In genomic region chr10:91123281-91123827, GRCm38 (mm10) we compare ENCODE assay signal across 8 mouse cellular contexts. TPM values are rescaled to one million over a fixed set of nuclear protein-coding genes. Genes with fewer than 3 reads are reported as not detected.
DNase-seq lines count a peak whose midpoint lies in the region; ATAC-seq and TF ChIP-seq lines count a peak whose summit lies in the region.

No protein-coding gene starts in this region.

- H3K4me3 ChIP-seq in bone marrow, adult 2 months (replicated peaks; ENCODE audit: control insufficient read depth, low read depth, low read length): peak overlapping the region; percentile 99
- H3K4me3 ChIP-seq in forebrain, postnatal 0 days (ENCODE audit: low read depth, low read length): peak overlapping the region; percentile 99
- peak overlapping the region; percentile 81 for H3K4me3 ChIP-seq in hindbrain, embryonic 15.5 days
- H3K4me3 ChIP-seq in liver, embryonic 15.5 days (replicated peaks): peak overlapping the region; percentile 78

- intact Hi-C loops in left cerebral cortex, postnatal 4 days (cut with DNase I): no loop called here

- TF ChIP-seq POLR2A in bone marrow, adult 2 months (IDR thresholded peaks at IDR 0.05; ENCODE audit: borderline replicate concordance, control insufficient read depth, low read depth, low read length): peak; percentile 48; the same call in 1 of the 2 replicates

- H3K9me3 ChIP-seq in forebrain, postnatal 0 days (ENCODE audit: low read length): no peaks in the 10 kb centered on the region
- H3K9me3 ChIP-seq in hindbrain, embryonic 15.5 days: no peaks in the 10 kb centered on the region
- no peaks in the 10 kb centered on the region for H3K9me3 ChIP-seq in liver, embryonic 15.5 days (replicated peaks)

- H3K27me3 ChIP-seq in forebrain, postnatal 0 days (ENCODE audit: insufficient read depth, low read length): no peaks in the 10 kb centered on the region
- no peaks in the 10 kb centered on the region for H3K27me3 ChIP-seq in hindbrain, embryonic 15.5 days
- H3K27me3 ChIP-seq in liver, embryonic 15.5 days: no peaks in the 10 kb centered on the region

- DNase-seq in left cerebral cortex, postnatal 4 days: peak; percentile 29
- DNase-seq in left cerebral cortex, adult 9 months (ENCODE audit: low spot score in 2 of 2): no peak
- peak; percentile 6 for DNase-seq in forebrain, postnatal 0 days
- DNase-seq in neural tube, embryonic 10.5 days (ENCODE audit: extremely low spot score, low spot score): peak; percentile 52
- DNase-seq in testis, postnatal 14 days (ENCODE audit: low spot score): no peak

- no peak for TF ChIP-seq CTCF in bone marrow, adult 2 months (IDR thresholded peaks at IDR 0.05; ENCODE audit: control insufficient read depth, insufficient read depth, low read length)
- TF ChIP-seq CTCF in forebrain, postnatal 0 days (IDR thresholded peaks at IDR 0.05; ENCODE audit: low read depth): no peak

- no peaks in the 10 kb centered on the region; the same call in 1 of the 2 replicates for H3K4me1 ChIP-seq in bone marrow, adult 2 months (ENCODE audit: control insufficient read depth, insufficient read depth, low read length)
- 0 out of 2 replicates have a peak, but pooled peaks cover 3% of the 10 kb centered on the region for H3K4me1 ChIP-seq in forebrain, postnatal 0 days (ENCODE audit: insufficient read depth)
- peaks cover 21% of the 10 kb centered on the region for H3K4me1 ChIP-seq in hindbrain, embryonic 15.5 days (replicated peaks)
- H3K4me1 ChIP-seq in liver, embryonic 15.5 days (replicated peaks): peaks cover 29% of the 10 kb centered on the region

- WGBS in bone marrow, adult 2 months: under 1% methylated on average over 43 of the region's 44 CpGs
- WGBS in forebrain, postnatal 0 days: under 1% methylated on average over 42 of the region's 44 CpGs
- WGBS in hindbrain, embryonic 15.5 days: under 1% methylated on average over 44 of the region's 44 CpGs
- under 1% methylated on average over 44 of the region's 44 CpGs for WGBS in liver, embryonic 15.5 days (ENCODE audit: insufficient replicate concordance)

- H3K4me2 ChIP-seq in forebrain, postnatal 0 days (ENCODE audit: low read depth): peak overlapping the region; percentile 94
- peak overlapping the region; percentile 84 for H3K4me2 ChIP-seq in hindbrain, embryonic 15.5 days
- peak overlapping the region; percentile 70 for H3K4me2 ChIP-seq in liver, embryonic 15.5 days

- peaks cover 20% of the 10 kb centered on the region for H3K36me3 ChIP-seq in forebrain, postnatal 0 days (ENCODE audit: insufficient read depth)
- peaks cover 33% of the 10 kb centered on the region for H3K36me3 ChIP-seq in hindbrain, embryonic 15.5 days
- H3K36me3 ChIP-seq in liver, embryonic 15.5 days (replicated peaks): peaks cover 35% of the 10 kb centered on the region

- H3K27ac ChIP-seq in bone marrow, adult 2 months (ENCODE audit: control insufficient read depth, insufficient read depth, low read depth, low read length, poor library complexity): peak overlapping the region; percentile 98
- peak overlapping the region; percentile 91 for H3K27ac ChIP-seq in forebrain, postnatal 0 days (ENCODE audit: low read depth, low read length)
- H3K27ac ChIP-seq in hindbrain, embryonic 15.5 days (replicated peaks): peak overlapping the region; percentile 91
- peak overlapping the region; percentile 93 for H3K27ac ChIP-seq in liver, embryonic 15.5 days (replicated peaks)

- H3K9ac ChIP-seq in forebrain, postnatal 0 days: peak overlapping the region; percentile 100
- peak overlapping the region; percentile 84 for H3K9ac ChIP-seq in hindbrain, embryonic 15.5 days
- peak overlapping the region; percentile 92 for H3K9ac ChIP-seq in liver, embryonic 15.5 days

- no peak; the same call in 1 of the 2 replicates for ATAC-seq in forebrain, postnatal 0 days
- no peak; the same call in 1 of the 2 replicates for ATAC-seq in hindbrain, embryonic 15.5 days (ENCODE audit: low FRiP score, low read depth)
- peak; percentile 67 for ATAC-seq in liver, embryonic 15.5 days (ENCODE audit: insufficient read depth)

RNA-seq across cellular contexts. Expression of gene Slc25a3, which starts 0.5 kb away (rescaled TPM):
- 100 to 1,000 TPM; 388 to 413 TPM for total RNA-seq in left cerebral cortex, postnatal 4 days (2021)
- polyA plus RNA-seq in bone marrow, adult 2 months (2011; ENCODE audit: insufficient read depth, insufficient read length, low replicate concordance, missing spikeins): 177 and 223 TPM in 2 replicates
- 321 and 336 TPM in 2 replicates for total RNA-seq in forebrain, postnatal 0 days (2014; rRNA removed)
- polyA plus RNA-seq in forebrain, postnatal 0 days (2015; fragmentation: Nextera tagmentation; extraction: Ambion mirVana): 529 and 607 TPM in 2 replicates
- polyA plus RNA-seq in hindbrain, embryonic 15.5 days (2015; fragmentation: Nextera tagmentation; extraction: Ambion mirVana): 567 and 590 TPM in 2 replicates
- 193 and 198 TPM in 2 replicates for polyA plus RNA-seq in liver, embryonic 15.5 days (2015; fragmentation: Nextera tagmentation; extraction: Ambion mirVana)

RNA-seq across cellular contexts. Expression of gene Ikbip, which starts 40.6 kb away (rescaled TPM):
- total RNA-seq in left cerebral cortex, postnatal 4 days (2021): 10 to 100 TPM; 12.0 to 12.8 TPM
- polyA plus RNA-seq in bone marrow, adult 2 months (2011; ENCODE audit: insufficient read depth, insufficient read length, low replicate concordance, missing spikeins): 4.3 and 8.8 TPM in 2 replicates
- total RNA-seq in forebrain, postnatal 0 days (2014; rRNA removed): 13.1 and 16.3 TPM in 2 replicates
- 8.6 and 13.2 TPM in 2 replicates for polyA plus RNA-seq in forebrain, postnatal 0 days (2015; fragmentation: Nextera tagmentation; extraction: Ambion mirVana)
- polyA plus RNA-seq in hindbrain, embryonic 15.5 days (2015; fragmentation: Nextera tagmentation; extraction: Ambion mirVana): 20.7 and 21.6 TPM in 2 replicates
- polyA plus RNA-seq in liver, embryonic 15.5 days (2015; fragmentation: Nextera tagmentation; extraction: Ambion mirVana): 7.4 and 8.5 TPM in 2 replicates

RNA-seq across cellular contexts. Expression of gene Apaf1, which starts 40.8 kb away (rescaled TPM):
- 10 to 100 TPM; 28.8 to 29.4 TPM for total RNA-seq in left cerebral cortex, postnatal 4 days (2021)
- 34.6 and 35.4 TPM in 2 replicates for polyA plus RNA-seq in bone marrow, adult 2 months (2011; ENCODE audit: insufficient read depth, insufficient read length, low replicate concordance, missing spikeins)
- total RNA-seq in forebrain, postnatal 0 days (2014; rRNA removed): 33.4 and 45.7 TPM in 2 replicates
- 15.3 and 16.7 TPM in 2 replicates for polyA plus RNA-seq in forebrain, postnatal 0 days (2015; fragmentation: Nextera tagmentation; extraction: Ambion mirVana)
- polyA plus RNA-seq in hindbrain, embryonic 15.5 days (2015; fragmentation: Nextera tagmentation; extraction: Ambion mirVana): 16.2 and 19.7 TPM in 2 replicates
- 6.8 and 6.9 TPM in 2 replicates for polyA plus RNA-seq in liver, embryonic 15.5 days (2015; fragmentation: Nextera tagmentation; extraction: Ambion mirVana)

RNA-seq across cellular contexts. Expression of gene Tmpo, which starts 57.8 kb away (rescaled TPM):
- total RNA-seq in left cerebral cortex, postnatal 4 days (2021): 10 to 100 TPM; 70.0 to 76.8 TPM
- polyA plus RNA-seq in bone marrow, adult 2 months (2011; ENCODE audit: insufficient read depth, insufficient read length, low replicate concordance, missing spikeins): 212 and 250 TPM in 2 replicates
- total RNA-seq in forebrain, postnatal 0 days (2014; rRNA removed): 126 and 149 TPM in 2 replicates
- 61.3 and 62.8 TPM in 2 replicates for polyA plus RNA-seq in forebrain, postnatal 0 days (2015; fragmentation: Nextera tagmentation; extraction: Ambion mirVana)
- 96.7 and 108 TPM in 2 replicates for polyA plus RNA-seq in hindbrain, embryonic 15.5 days (2015; fragmentation: Nextera tagmentation; extraction: Ambion mirVana)
- polyA plus RNA-seq in liver, embryonic 15.5 days (2015; fragmentation: Nextera tagmentation; extraction: Ambion mirVana): 127 and 130 TPM in 2 replicates

Comparison
In these comparisons a context has a peak if more than half of its experiments do, and no peak if none do; other contexts are left out.
1. DNase-seq: peak in left cerebral cortex, postnatal 4 days (single experiment), forebrain, postnatal 0 days (single experiment) and neural tube, embryonic 10.5 days (single experiment); none in left cerebral cortex, adult 9 months (0 of 2) and testis, postnatal 14 days (single experiment).
2. Peak in every context shown above with its lines, with median percentiles within 50 percentile points of each other: H3K27ac ChIP-seq, H3K4me3 ChIP-seq, H3K4me2 ChIP-seq and H3K9ac ChIP-seq.